Mouse (Mus musculus) liver, embryonic 15.5 days (tissue): ENCODE measurements around the gene Tctex1d4. TPM values are rescaled to one million over a fixed set of nuclear protein-coding genes. Genes with fewer than 3 reads are reported as not detected.

Experiments used
- ATAC-seq: fragments of 200-750 bp; cut with Nextera tagmentation; 2 replicates; pipeline ENCODE4 v1.8.0; 2017; ENCODE audit warnings: moderate number of reproducible peaks, mild to moderate bottlenecking, moderate library complexity; ENCODE audit not compliant: insufficient read depth
- H3K27ac ChIP-seq: fragments of 300-500 bp; sonication (generic); replicated peaks from 2 replicates; pipeline ENCODE4 v1.5.1; 2015; ENCODE audit warnings: mild to moderate bottlenecking, inconsistent platforms
- H3K27me3 ChIP-seq: fragments of 300-500 bp; sonication (generic); 2 replicates; pipeline ENCODE4 v1.6.1; 2015; ENCODE audit warnings: mild to moderate bottlenecking, inconsistent platforms
- H3K36me3 ChIP-seq: fragments of 300-500 bp; sonication (generic); replicated peaks from 2 replicates; pipeline ENCODE4 v1.6.1; 2015; ENCODE audit warnings: moderate library complexity, mild to moderate bottlenecking, inconsistent platforms
- H3K4me1 ChIP-seq: fragments of 300-500 bp; sonication (generic); replicated peaks from 2 replicates; pipeline ENCODE4 v1.6.1; 2015; ENCODE audit warnings: inconsistent platforms
- H3K4me2 ChIP-seq: fragments of 300-500 bp; sonication (generic); 2 replicates; pipeline ENCODE4 v1.6.1; 2015; ENCODE audit warnings: moderate library complexity, mild to moderate bottlenecking, inconsistent platforms
- H3K4me3 ChIP-seq: fragments of 300-500 bp; sonication (generic); replicated peaks from 2 replicates; pipeline ENCODE4 v1.5.1; 2015; ENCODE audit warnings: mild to moderate bottlenecking, inconsistent platforms
- H3K9ac ChIP-seq: fragments of 300-500 bp; sonication (generic); 2 replicates; pipeline ENCODE4 v1.6.1; 2015; ENCODE audit warnings: moderate library complexity, mild to moderate bottlenecking, inconsistent platforms
- H3K9me3 ChIP-seq: fragments of 300-500 bp; sonication (generic); replicated peaks from 2 replicates; pipeline ENCODE4 v1.6.1; 2016; ENCODE audit warnings: inconsistent platforms
- WGBS: fragments of 180-500 bp; shearing (Covaris S2); methylation state at CpG from one replicate; pipeline ENCODE4 v1.1.7; 2015; ENCODE audit warnings: mixed read lengths; ENCODE audit not compliant: insufficient replicate concordance; 5-methylcytosine and 5-hydroxymethylcytosine counted together
- polyA plus RNA-seq: library from polyadenylated mRNA; unstranded; fragments of >200 nt; fragmentation: Nextera tagmentation; extraction: Ambion mirVana; gene quantifications from 2 replicates; pipeline ENCODE4 v1.2.1, GENCODE M21; 2015

Gene Tctex1d4
- polyA plus RNA-seq, 1 experiment from 2014 or later, result 0.12 TPM

GRCm38 (mm10) chr4:117101218-117101617 lies 25.4 kb upstream of the Tctex1d4 start:
- no peak for ATAC-seq
- Histone ChIP-seq H3K9ac (no peak overlapping the region), H3K4me1 (peaks cover 8% of the 10 kb centered on the region), H3K4me3 (no peak overlapping the region), H3K36me3 (no peaks in the 10 kb centered on the region), H3K27me3 (peaks cover 28% of the 10 kb centered on the region), H3K9me3 (no peaks in the 10 kb centered on the region), H3K4me2 (no peak overlapping the region), H3K27ac (no peak overlapping the region)
- 38% methylated on average over 7 of the region's 7 CpGs for WGBS

GRCm38 (mm10) chr4:117104672-117105071 lies 21.9 kb upstream of the Tctex1d4 start:
- H3K4me2 ChIP-seq, result no peak overlapping the region
- ATAC-seq, result no peak
- 59% methylated on average over 10 of the region's 10 CpGs for WGBS
- H3K27ac ChIP-seq, result no peak overlapping the region
- no peaks in the 10 kb centered on the region for H3K36me3 ChIP-seq
- H3K4me1 ChIP-seq, result no peaks in the 10 kb centered on the region
- H3K9ac ChIP-seq, result no peak overlapping the region
- no peaks in the 10 kb centered on the region for H3K9me3 ChIP-seq
- H3K4me3 ChIP-seq, result no peak overlapping the region
- H3K27me3 ChIP-seq, result no peaks in the 10 kb centered on the region; the same call in 1 of the 2 replicates

GRCm38 (mm10) chr4:117105127-117105526 lies 21.5 kb upstream of the Tctex1d4 start:
- WGBS, result 72% methylated on average over 10 of the region's 10 CpGs

GRCm38 (mm10) chr4:117107813-117108523 lies 18.6 kb upstream of the Tctex1d4 start:
- 80% methylated on average over 18 of the region's 18 CpGs for WGBS
- H3K36me3 ChIP-seq, result no peaks in the 10 kb centered on the region
- ATAC-seq, result no peak
- no peaks in the 10 kb centered on the region; the same call in 1 of the 2 replicates for H3K27me3 ChIP-seq
- no peak overlapping the region for H3K4me2 ChIP-seq
- H3K4me1 ChIP-seq, result no peaks in the 10 kb centered on the region
- no peak overlapping the region for H3K4me3 ChIP-seq
- no peaks in the 10 kb centered on the region for H3K9me3 ChIP-seq
- no peak overlapping the region for H3K27ac ChIP-seq
- H3K9ac ChIP-seq, result no peak overlapping the region

More at GRCm38 (mm10) chr4:117105127-117105526, 21.5 kb upstream of the Tctex1d4 start:
- ATAC-seq, result no peak
- Histone ChIP-seq H3K9me3 (no peaks in the 10 kb centered on the region), H3K27me3 (no peaks in the 10 kb centered on the region; the same call in 1 of the 2 replicates), H3K27ac (no peak overlapping the region), H3K4me1 (no peaks in the 10 kb centered on the region), H3K36me3 (no peaks in the 10 kb centered on the region), H3K4me3 (no peak overlapping the region), H3K9ac (no peak overlapping the region), H3K4me2 (no peak overlapping the region)

GRCm38 (mm10) chr4:117108524-117108849 lies 18.1 kb upstream of the Tctex1d4 start:
- H3K27me3 ChIP-seq, result no peaks in the 10 kb centered on the region; the same call in 1 of the 2 replicates
- H3K27ac ChIP-seq, result no peak overlapping the region
- no peak overlapping the region for H3K9ac ChIP-seq
- no peaks in the 10 kb centered on the region for H3K36me3 ChIP-seq
- no peak for ATAC-seq
- H3K4me1 ChIP-seq, result no peaks in the 10 kb centered on the region
- WGBS, result 78% methylated on average over 6 of the region's 6 CpGs
- H3K9me3 ChIP-seq, result no peaks in the 10 kb centered on the region
- H3K4me3 ChIP-seq, result no peak overlapping the region
- H3K4me2 ChIP-seq, result no peak overlapping the region

GRCm38 (mm10) chr4:117109330-117109729 lies 17.3 kb upstream of the Tctex1d4 start:
- H3K4me3 ChIP-seq, result no peak overlapping the region
- H3K27ac ChIP-seq, result no peak overlapping the region
- no peaks in the 10 kb centered on the region for H3K36me3 ChIP-seq
- no peak overlapping the region for H3K9ac ChIP-seq
- WGBS, result 87% methylated on average over 25 of the region's 25 CpGs
- ATAC-seq, result no peak
- H3K4me2 ChIP-seq, result no peak overlapping the region
- no peaks in the 10 kb centered on the region for H3K9me3 ChIP-seq
- H3K4me1 ChIP-seq, result no peaks in the 10 kb centered on the region
- H3K27me3 ChIP-seq, result no peaks in the 10 kb centered on the region; the same call in 1 of the 2 replicates

GRCm38 (mm10) chr4:117110249-117110648 lies 16.3 kb upstream of the Tctex1d4 start:
- H3K4me2 ChIP-seq, result no peak overlapping the region

GRCm38 (mm10) chr4:117110985-117111384 lies 15.6 kb upstream of the Tctex1d4 start:
- 70% methylated on average over 11 of the region's 11 CpGs for WGBS
- Histone ChIP-seq H3K9ac (no peak overlapping the region), H3K4me2 (no peak overlapping the region), H3K27ac (no peak overlapping the region), H3K4me3 (no peak overlapping the region), H3K4me1 (no peaks in the 10 kb centered on the region), H3K27me3 (no peaks in the 10 kb centered on the region), H3K36me3 (no peaks in the 10 kb centered on the region), H3K9me3 (no peaks in the 10 kb centered on the region)
- no peak for ATAC-seq

More at GRCm38 (mm10) chr4:117110249-117110648, 16.3 kb upstream of the Tctex1d4 start:
- H3K9me3 ChIP-seq, result no peaks in the 10 kb centered on the region
- H3K4me1 ChIP-seq, result no peaks in the 10 kb centered on the region
- H3K27ac ChIP-seq, result no peak overlapping the region
- H3K4me3 ChIP-seq, result no peak overlapping the region
- no peaks in the 10 kb centered on the region for H3K27me3 ChIP-seq
- no peak for ATAC-seq
- WGBS, result 86% methylated on average over 13 of the region's 13 CpGs
- H3K36me3 ChIP-seq, result no peaks in the 10 kb centered on the region
- no peak overlapping the region for H3K9ac ChIP-seq

GRCm38 (mm10) chr4:117113237-117113636 lies 13.4 kb upstream of the Tctex1d4 start:
- Histone ChIP-seq H3K27ac (no peak overlapping the region), H3K4me3 (no peak overlapping the region), H3K36me3 (no peaks in the 10 kb centered on the region), H3K27me3 (no peaks in the 10 kb centered on the region), H3K4me1 (0 out of 2 replicates have a peak, but pooled peaks cover 4% of the 10 kb centered on the region), H3K4me2 (no peak overlapping the region), H3K9ac (no peak overlapping the region), H3K9me3 (no peaks in the 10 kb centered on the region)
- no peak for ATAC-seq
- 93% methylated on average over 1 of the region's 1 CpGs for WGBS

- H3K9ac ChIP-seq, result no peak overlapping the region
- WGBS, result 80% methylated on average over 5 of the region's 5 CpGs
- H3K36me3 ChIP-seq, result no peaks in the 10 kb centered on the region
- no peak overlapping the region for H3K27ac ChIP-seq
- H3K9me3 ChIP-seq, result no peaks in the 10 kb centered on the region
- no peaks in the 10 kb centered on the region for H3K27me3 ChIP-seq
- H3K4me3 ChIP-seq, result no peak overlapping the region
- H3K4me2 ChIP-seq, result no peak overlapping the region
- no peak for ATAC-seq
- peaks cover 11% of the 10 kb centered on the region for H3K4me1 ChIP-seq
These were observed 11.0 kb upstream of the Tctex1d4 start for GRCm38 (mm10) chr4:117115592-117115991.

GRCm38 (mm10) chr4:117117931-117118330 lies 8.7 kb upstream of the Tctex1d4 start:
- 82% methylated on average over 7 of the region's 7 CpGs for WGBS
- Histone ChIP-seq H3K36me3 (no peaks in the 10 kb centered on the region), H3K27ac (no peak overlapping the region), H3K4me3 (no peak overlapping the region), H3K4me2 (no peak overlapping the region), H3K4me1 (peaks cover 22% of the 10 kb centered on the region), H3K27me3 (no peaks in the 10 kb centered on the region), H3K9me3 (no peaks in the 10 kb centered on the region), H3K9ac (no peak overlapping the region)
- ATAC-seq, result no peak

GRCm38 (mm10) chr4:117119636-117120035 lies 7.0 kb upstream of the Tctex1d4 start:
- peak overlapping the region; percentile 75 for H3K4me3 ChIP-seq
- peak overlapping the region; percentile 100 for H3K4me2 ChIP-seq
- ATAC-seq, result no peak
- no peaks in the 10 kb centered on the region for H3K36me3 ChIP-seq
- WGBS, result 73% methylated on average over 5 of the region's 5 CpGs
- H3K27ac ChIP-seq, result peak overlapping the region; percentile 78; the same call in 1 of the 2 replicates
- H3K4me1 ChIP-seq, result peaks cover 36% of the 10 kb centered on the region
- H3K9me3 ChIP-seq, result no peaks in the 10 kb centered on the region
- H3K9ac ChIP-seq, result peak overlapping the region; percentile 70
- no peaks in the 10 kb centered on the region for H3K27me3 ChIP-seq
